Mouse (Mus musculus): ENCODE data around the gene Pdap1. TPM values are rescaled to one million over a fixed set of nuclear protein-coding genes. Genes with fewer than 3 reads are reported as not detected.

Pdap1 gene
- 95.5 and 96.3 TPM in 2 replicates for polyA plus RNA-seq (2014; fragmentation: Nextera tagmentation; extraction: Ambion mirVana)

DNA sequence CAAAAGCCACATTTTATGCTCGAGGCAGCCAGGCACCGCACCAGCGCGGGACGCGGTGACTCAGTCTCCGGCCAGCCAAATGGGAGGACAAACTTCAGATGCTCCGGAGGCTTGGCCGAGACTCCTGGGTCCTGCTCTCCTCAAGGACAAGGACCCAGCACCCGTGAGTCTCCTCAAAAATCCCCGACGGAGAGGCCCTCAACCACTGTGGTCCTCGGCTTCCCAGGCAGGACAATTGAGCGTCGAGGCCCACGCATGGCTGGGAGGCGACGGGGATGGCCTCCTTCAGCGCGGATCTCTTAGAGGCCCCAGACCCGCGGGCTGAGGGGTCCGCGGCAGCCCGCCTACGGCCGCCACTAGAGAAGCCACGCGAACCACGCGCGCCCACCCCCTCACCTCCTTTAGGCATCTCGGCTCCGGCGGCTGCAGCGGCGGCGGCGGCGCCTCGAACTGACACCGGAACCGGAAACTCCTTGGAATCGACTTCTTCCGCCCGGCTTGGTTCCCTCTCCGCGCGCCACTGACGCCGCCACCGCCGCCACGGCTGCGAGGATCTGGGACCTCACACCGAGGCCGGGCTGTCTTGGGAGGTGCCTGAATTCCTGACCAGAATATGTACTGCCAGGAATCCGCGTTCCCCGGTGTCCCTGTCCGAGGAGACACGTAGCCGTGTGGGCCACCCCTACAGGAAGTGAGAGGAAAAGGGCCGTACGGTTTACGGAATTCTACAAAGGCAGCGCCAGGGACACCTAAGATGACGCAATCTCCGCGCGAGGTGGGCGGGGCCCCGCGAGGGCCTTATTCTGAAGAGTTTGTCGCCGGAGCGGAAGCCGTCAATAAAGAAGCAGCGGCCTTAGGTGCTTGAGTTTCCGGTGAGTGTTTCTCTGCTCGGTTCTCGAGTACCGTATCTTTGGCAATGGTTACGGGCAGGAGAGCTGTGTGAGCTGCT, at the start of gene Pdap1, which contains the start of gene Bud31:
Gene Pdap1 (minus strand): TSS at position 668 of the 949 bp plus-strand sequence.
Gene Bud31 (plus strand): TSS at position 792 of the 949 bp plus-strand sequence.
- Histone ChIP-seq H3K27me3 (ENCODE audit: control insufficient read depth, insufficient read depth, low read length) (no peaks in the 10 kb centered on the region), H3K9ac (peak within 1 kb of the TSS; percentile 84), H3K4me3 (replicated peaks; ENCODE audit: low read length) (peak within 1 kb of the TSS; percentile 80), H3K4me1 (replicated peaks; ENCODE audit: control insufficient read depth, insufficient read depth, low read length) (peaks cover 28% of the 10 kb centered on the region), H3K9me3 (ENCODE audit: control insufficient read depth, low read length) (no peaks in the 10 kb centered on the region), H3K4me2 (replicated peaks) (peak within 1 kb of the TSS; percentile 83), H3K36me3 (replicated peaks; ENCODE audit: control insufficient read depth, insufficient read depth) (peaks cover 62% of the 10 kb centered on the region), H3K27ac (peak within 1 kb of the TSS; percentile 94)
- ATAC-seq (ENCODE audit: low FRiP score) = peak; percentile 93
- peak; percentile 96 for DNase-seq (ENCODE audit: low spot score)
- WGBS = under 1% methylated on average over 84 of the region's 84 CpGs

DNA sequence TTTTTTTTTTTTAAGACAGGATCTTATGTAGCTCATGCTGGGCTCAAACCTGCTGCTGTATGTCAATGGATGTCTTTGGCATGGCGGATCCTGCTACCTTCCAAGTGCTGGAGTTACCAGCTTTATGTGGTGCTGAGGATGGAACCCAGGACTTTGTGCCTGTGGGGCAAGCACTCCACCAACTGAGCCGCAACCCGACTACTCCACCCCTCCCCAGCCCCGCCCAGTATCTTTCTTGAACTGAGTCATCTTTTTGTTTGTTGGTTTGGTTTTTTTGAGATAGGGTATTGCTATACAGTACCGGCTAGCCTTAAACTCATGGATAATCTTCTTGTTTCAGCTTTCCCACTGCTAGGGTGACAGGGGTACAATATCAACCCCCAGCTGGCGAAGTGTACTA, 49.4 kb upstream of the Pdap1 start:
- H3K4me2 ChIP-seq (replicated peaks) = no peak overlapping the region
- 99% methylated on average over 6 of the region's 6 CpGs for WGBS

DNA sequence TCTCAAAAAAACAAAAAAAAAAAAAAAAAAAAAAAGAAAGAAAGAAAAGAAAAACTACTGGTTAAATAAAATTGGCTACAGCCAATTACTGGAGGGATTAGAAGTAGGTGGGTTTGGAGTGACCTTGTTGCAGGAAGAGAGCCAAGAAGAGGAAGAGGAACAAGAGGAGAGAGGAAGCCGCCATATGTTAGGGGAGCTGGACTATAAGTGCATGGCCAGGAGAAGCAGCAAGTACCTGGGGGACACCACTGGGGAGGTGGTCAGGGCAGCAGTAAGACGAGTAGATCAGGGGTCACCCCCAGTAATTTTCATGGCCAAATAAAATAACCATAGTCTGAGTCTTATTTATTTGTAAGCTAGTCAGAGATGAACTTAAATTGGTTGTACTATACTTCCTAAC, 45.2 kb upstream of the Pdap1 start:
- peaks cover 9% of the 10 kb centered on the region for H3K4me1 ChIP-seq (replicated peaks; ENCODE audit: control insufficient read depth, insufficient read depth, low read length)
- DNase-seq (ENCODE audit: low spot score) (no peak), ATAC-seq (ENCODE audit: low FRiP score) (no peak)
- no peak overlapping the region for H3K27ac ChIP-seq
- H3K9ac ChIP-seq = no peak overlapping the region
- 96% methylated on average over 2 of the region's 2 CpGs for WGBS
- peaks cover 79% of the 10 kb centered on the region for H3K36me3 ChIP-seq (replicated peaks; ENCODE audit: control insufficient read depth, insufficient read depth)
- H3K9me3 ChIP-seq (ENCODE audit: control insufficient read depth, low read length) = no peaks in the 10 kb centered on the region
- no peak overlapping the region for H3K4me3 ChIP-seq (replicated peaks; ENCODE audit: low read length)
- no peaks in the 10 kb centered on the region for H3K27me3 ChIP-seq (ENCODE audit: control insufficient read depth, insufficient read depth, low read length)
- no peak overlapping the region for H3K4me2 ChIP-seq (replicated peaks)

More for the DNA sequence above, 49.4 kb upstream of the Pdap1 start:
- Histone ChIP-seq H3K27me3 (ENCODE audit: control insufficient read depth, insufficient read depth, low read length) (no peaks in the 10 kb centered on the region), H3K4me1 (replicated peaks; ENCODE audit: control insufficient read depth, insufficient read depth, low read length) (peaks cover 18% of the 10 kb centered on the region), H3K9me3 (ENCODE audit: control insufficient read depth, low read length) (no peaks in the 10 kb centered on the region), H3K27ac (no peak overlapping the region), H3K9ac (no peak overlapping the region), H3K4me3 (replicated peaks; ENCODE audit: low read length) (no peak overlapping the region), H3K36me3 (replicated peaks; ENCODE audit: control insufficient read depth, insufficient read depth) (peaks cover 49% of the 10 kb centered on the region)
- DNase-seq (ENCODE audit: low spot score) (no peak), ATAC-seq (ENCODE audit: low FRiP score) (no peak)

DNA sequence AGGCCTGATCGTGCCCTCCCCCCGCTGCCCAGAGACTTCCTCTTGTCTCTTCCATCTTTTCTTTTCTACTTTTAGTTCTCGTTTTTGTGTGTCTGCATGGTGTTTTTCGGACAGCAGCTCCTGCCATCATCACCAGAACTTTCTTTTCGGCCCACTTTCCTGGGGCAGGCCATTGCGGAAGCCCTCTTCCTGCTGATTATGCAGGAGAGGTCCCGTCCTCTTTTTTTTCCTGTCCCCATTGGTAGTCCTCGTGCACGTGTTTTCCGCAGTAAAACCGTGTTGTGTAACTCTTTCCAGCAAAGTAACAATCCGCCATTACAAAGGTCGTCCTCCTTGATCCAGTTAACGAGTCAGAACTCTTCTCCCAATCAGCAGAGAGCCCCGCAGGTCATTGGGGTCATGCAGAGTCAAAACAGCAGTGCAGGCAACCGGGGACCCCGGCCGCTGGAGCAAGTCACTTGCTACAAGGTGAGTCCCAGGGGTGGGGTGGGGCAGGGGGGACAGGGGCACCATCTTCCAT, 38.5 kb upstream of the Pdap1 start:
- Histone ChIP-seq H3K4me1 (replicated peaks; ENCODE audit: control insufficient read depth, insufficient read depth, low read length) (no peaks in the 10 kb centered on the region), H3K4me3 (replicated peaks; ENCODE audit: low read length) (no peak overlapping the region), H3K27ac (no peak overlapping the region), H3K27me3 (ENCODE audit: control insufficient read depth, insufficient read depth, low read length) (no peaks in the 10 kb centered on the region), H3K4me2 (replicated peaks) (no peak overlapping the region), H3K9ac (no peak overlapping the region), H3K9me3 (ENCODE audit: control insufficient read depth, low read length) (no peaks in the 10 kb centered on the region), H3K36me3 (replicated peaks; ENCODE audit: control insufficient read depth, insufficient read depth) (peaks cover 98% of the 10 kb centered on the region)
- 88% methylated on average over 18 of the region's 18 CpGs for WGBS
- DNase-seq (ENCODE audit: low spot score) (no peak), ATAC-seq (ENCODE audit: low FRiP score) (no peak)

DNA sequence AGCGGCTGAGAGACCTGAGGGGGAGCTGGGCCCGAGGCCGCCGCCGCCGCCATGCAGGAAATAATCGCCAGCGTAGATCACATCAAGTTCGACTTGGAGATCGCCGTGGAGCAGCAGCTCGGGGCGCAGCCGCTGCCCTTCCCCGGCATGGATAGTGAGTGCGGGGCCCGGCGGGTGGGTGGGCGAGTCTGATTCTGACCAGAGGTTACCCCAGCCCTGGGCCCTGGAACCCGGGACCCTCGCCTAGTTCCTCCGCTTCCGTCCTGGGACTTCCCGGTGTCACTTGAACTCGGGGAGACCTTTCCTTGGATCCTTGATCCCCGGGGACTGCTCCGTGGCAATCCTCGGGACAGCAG, 27.2 kb upstream of the Pdap1 start:
- ATAC-seq (ENCODE audit: low FRiP score) (peak; percentile 62), DNase-seq (ENCODE audit: low spot score) (no peak)
- Histone ChIP-seq H3K36me3 (replicated peaks; ENCODE audit: control insufficient read depth, insufficient read depth) (peaks cover 50% of the 10 kb centered on the region), H3K9ac (peak overlapping the region; percentile 85), H3K27me3 (ENCODE audit: control insufficient read depth, insufficient read depth, low read length) (no peaks in the 10 kb centered on the region), H3K4me2 (replicated peaks) (peak overlapping the region; percentile 63), H3K4me3 (replicated peaks; ENCODE audit: low read length) (peak overlapping the region; percentile 74), H3K4me1 (replicated peaks; ENCODE audit: control insufficient read depth, insufficient read depth, low read length) (peaks cover 21% of the 10 kb centered on the region), H3K9me3 (ENCODE audit: control insufficient read depth, low read length) (no peaks in the 10 kb centered on the region), H3K27ac (peak overlapping the region; percentile 68; the same call in 1 of the 2 replicates)
- WGBS = 1% methylated on average over 28 of the region's 28 CpGs

DNA sequence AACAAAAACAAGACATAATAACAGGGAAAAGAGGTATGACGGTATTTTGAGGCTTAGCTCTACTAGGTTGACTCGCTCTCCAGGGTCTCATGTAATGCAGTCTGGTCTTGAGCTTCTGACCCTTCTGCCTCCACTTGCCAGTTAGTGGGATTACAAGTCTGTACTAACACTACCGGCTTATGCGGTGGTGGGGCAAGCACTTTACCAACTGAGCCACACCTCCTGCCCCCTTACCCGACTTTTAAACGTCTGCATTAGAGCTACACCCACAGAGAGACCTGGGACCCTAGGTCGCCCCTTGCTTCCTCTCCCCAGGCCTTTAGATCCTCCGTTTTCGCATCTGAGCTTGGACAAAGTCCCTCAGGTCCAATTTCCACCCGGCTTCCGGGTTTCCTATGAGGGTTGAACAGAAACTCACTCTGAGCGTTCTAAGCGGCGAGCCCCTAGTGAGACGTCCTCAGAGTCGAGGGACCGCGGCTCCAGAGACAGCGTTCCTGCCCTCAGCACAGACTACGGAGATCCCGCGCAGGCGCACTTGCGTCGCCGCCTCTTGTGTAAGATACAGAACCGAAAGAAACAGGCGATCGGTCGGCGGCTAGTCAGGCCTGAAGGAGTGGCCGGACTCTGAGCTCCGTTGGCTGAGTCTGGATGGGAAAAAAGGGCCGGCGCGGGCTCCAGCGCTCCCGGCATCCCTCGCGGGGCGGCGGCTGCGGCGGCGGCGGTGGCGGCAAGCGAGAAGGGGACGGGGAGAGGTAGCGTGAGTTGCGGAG, 26.7 kb upstream of the Pdap1 start, which contains the start of the genes Ptcd1 and Cpsf4:
Gene Ptcd1 (minus strand): TSS at position 573 of the 770 bp plus-strand sequence.
Gene Cpsf4 (plus strand): TSS at position 678 of the 770 bp plus-strand sequence.
- peaks cover 21% of the 10 kb centered on the region for H3K4me1 ChIP-seq (replicated peaks; ENCODE audit: control insufficient read depth, insufficient read depth, low read length)
- H3K4me2 ChIP-seq (replicated peaks) = peak within 1 kb of the TSS; percentile 81
- H3K27ac ChIP-seq = peak within 1 kb of the TSS; percentile 80
- DNase-seq (ENCODE audit: low spot score) (peak; percentile 99), ATAC-seq (ENCODE audit: low FRiP score) (peak; percentile 95)
- WGBS = under 1% methylated on average over 51 of the region's 51 CpGs
- H3K9me3 ChIP-seq (ENCODE audit: control insufficient read depth, low read length) = no peaks in the 10 kb centered on the region
- H3K9ac ChIP-seq = peak within 1 kb of the TSS; percentile 85
- no peaks in the 10 kb centered on the region for H3K27me3 ChIP-seq (ENCODE audit: control insufficient read depth, insufficient read depth, low read length)
- peak within 1 kb of the TSS; percentile 74 for H3K4me3 ChIP-seq (replicated peaks; ENCODE audit: low read length)
- H3K36me3 ChIP-seq (replicated peaks; ENCODE audit: control insufficient read depth, insufficient read depth) = peaks cover 49% of the 10 kb centered on the region

DNA sequence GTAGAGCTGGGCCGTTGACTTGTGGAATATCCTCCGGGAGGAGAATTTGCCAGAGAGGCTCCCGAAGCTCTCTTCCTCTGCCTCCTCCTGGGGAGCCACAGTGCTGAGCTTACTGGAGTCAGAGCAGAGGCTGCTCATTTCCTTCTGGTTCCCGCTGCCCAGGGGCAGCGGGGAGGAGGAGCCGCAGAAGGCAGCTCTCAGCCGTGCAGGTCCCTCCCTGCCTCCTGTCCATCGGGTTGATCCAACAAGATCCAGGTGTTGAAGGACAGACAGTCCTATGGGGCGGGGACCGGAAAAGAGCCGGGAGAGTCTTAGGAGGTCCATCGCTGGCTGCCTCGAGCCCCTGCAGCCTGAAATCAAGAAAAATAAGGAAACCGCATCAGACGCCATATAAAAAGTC, 25.1 kb upstream of the Pdap1 start:
- no peak overlapping the region for H3K4me2 ChIP-seq (replicated peaks)
- no peak overlapping the region for H3K4me3 ChIP-seq (replicated peaks; ENCODE audit: low read length)
- no peak overlapping the region for H3K27ac ChIP-seq
- ATAC-seq (ENCODE audit: low FRiP score) (no peak), DNase-seq (ENCODE audit: low spot score) (no peak)
- H3K4me1 ChIP-seq (replicated peaks; ENCODE audit: control insufficient read depth, insufficient read depth, low read length) = peaks cover 21% of the 10 kb centered on the region
- H3K9ac ChIP-seq = no peak overlapping the region
- H3K36me3 ChIP-seq (replicated peaks; ENCODE audit: control insufficient read depth, insufficient read depth) = peaks cover 49% of the 10 kb centered on the region
- WGBS = 88% methylated on average over 15 of the region's 15 CpGs
- H3K27me3 ChIP-seq (ENCODE audit: control insufficient read depth, insufficient read depth, low read length) = no peaks in the 10 kb centered on the region
- H3K9me3 ChIP-seq (ENCODE audit: control insufficient read depth, low read length) = no peaks in the 10 kb centered on the region

DNA sequence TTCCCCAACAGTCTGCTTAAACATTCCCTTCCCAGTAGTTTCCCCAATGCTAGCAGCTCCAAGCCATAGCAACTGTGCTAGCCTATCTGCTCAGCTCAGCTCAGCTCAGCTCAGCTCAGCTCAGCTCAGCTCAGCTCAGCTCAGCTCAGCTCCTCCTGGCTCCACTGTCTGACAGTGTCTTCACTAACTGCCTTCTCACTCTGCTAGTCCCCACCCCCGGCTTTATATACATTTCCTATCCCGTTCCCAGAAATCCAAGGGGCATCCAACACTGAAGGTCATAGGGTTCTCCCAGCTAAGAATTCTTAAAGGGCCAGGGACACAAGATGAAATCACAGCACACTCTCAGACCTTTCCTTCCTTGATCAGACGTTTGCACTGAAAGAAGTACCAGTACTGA, 24.7 kb upstream of the Pdap1 start:
- Histone ChIP-seq H3K27me3 (ENCODE audit: control insufficient read depth, insufficient read depth, low read length) (no peaks in the 10 kb centered on the region), H3K36me3 (replicated peaks; ENCODE audit: control insufficient read depth, insufficient read depth) (peaks cover 51% of the 10 kb centered on the region), H3K9ac (no peak overlapping the region), H3K4me1 (replicated peaks; ENCODE audit: control insufficient read depth, insufficient read depth, low read length) (peaks cover 21% of the 10 kb centered on the region), H3K27ac (no peak overlapping the region), H3K4me2 (replicated peaks) (no peak overlapping the region), H3K9me3 (ENCODE audit: control insufficient read depth, low read length) (no peaks in the 10 kb centered on the region), H3K4me3 (replicated peaks; ENCODE audit: low read length) (no peak overlapping the region)
- DNase-seq (ENCODE audit: low spot score) = no peak
- no peak for ATAC-seq (ENCODE audit: low FRiP score)
- WGBS = 75% methylated on average over 3 of the region's 3 CpGs

DNA sequence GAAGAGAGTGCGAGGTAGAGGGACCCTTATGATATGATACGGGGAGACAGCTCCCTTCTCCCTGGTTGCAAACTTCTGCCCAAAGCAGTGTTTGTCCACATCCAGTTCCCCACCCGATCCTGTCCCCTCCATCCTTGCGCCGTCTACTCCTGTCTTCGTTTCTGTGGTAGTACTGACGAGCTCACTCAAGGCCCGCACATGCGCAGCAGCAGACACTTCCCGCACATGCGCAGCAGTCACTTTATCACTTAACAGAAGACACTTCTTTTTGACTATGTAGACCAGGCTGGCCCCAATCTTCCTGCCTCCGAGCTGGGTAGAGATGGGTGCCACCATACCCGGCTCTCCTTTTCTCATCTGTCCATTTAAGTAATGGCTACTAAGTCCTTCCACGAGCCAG, 21.3 kb upstream of the Pdap1 start:
- H3K36me3 ChIP-seq (replicated peaks; ENCODE audit: control insufficient read depth, insufficient read depth) = peaks cover 82% of the 10 kb centered on the region
- H3K27me3 ChIP-seq (ENCODE audit: control insufficient read depth, insufficient read depth, low read length) = no peaks in the 10 kb centered on the region
- no peak for DNase-seq (ENCODE audit: low spot score)

More for the DNA sequence above, 21.3 kb upstream of the Pdap1 start:
- H3K27ac ChIP-seq = no peak overlapping the region
- no peak overlapping the region for H3K4me2 ChIP-seq (replicated peaks)
- H3K9me3 ChIP-seq (ENCODE audit: control insufficient read depth, low read length) = no peaks in the 10 kb centered on the region
- whole genome bisulfite sequencing = 95% methylated on average over 14 of the region's 14 CpGs
- ATAC-seq (ENCODE audit: low FRiP score) = no peak
- no peak overlapping the region for H3K9ac ChIP-seq
- H3K4me3 ChIP-seq (replicated peaks; ENCODE audit: low read length) = no peak overlapping the region
- peaks cover 7% of the 10 kb centered on the region for H3K4me1 ChIP-seq (replicated peaks; ENCODE audit: control insufficient read depth, insufficient read depth, low read length)

All from hindbrain, embryonic 14.5 days (tissue).